Mouse (Mus musculus): Measurements from ENCODE around the gene Ccnd3. TPM values are rescaled to one million over a fixed set of nuclear protein-coding genes. Genes with fewer than 3 reads are reported as not detected.
A peak's percentile ranks its signal among the peaks of the same experiment; 100 is the strongest.

The Ccnd3 gene
- total and polyA plus RNA-seq, 3 experiments = 143 to 568 TPM; not detected in 1

GRCm38 (mm10) chr17:47472435-47473350 lies 32.2 kb upstream of the Ccnd3 start:
- H3K4me3 ChIP-seq (ENCODE audit: control insufficient read depth in 1 of 2, insufficient read depth in 1 of 2, low read depth in 2 of 2, low read length in 2 of 2) = no peak overlapping the region
- H3K79me2 ChIP-seq (ENCODE audit: control insufficient read depth, insufficient read depth, low read length, poor library complexity) = no peaks in the 10 kb centered on the region
- no peaks in the 10 kb centered on the region for H3K36me3 ChIP-seq (ENCODE audit: control insufficient read depth in 1 of 2, insufficient read depth in 2 of 2, low read length in 2 of 2)
- H3K4me1 ChIP-seq (ENCODE audit: control insufficient read depth in 1 of 2, insufficient read depth in 2 of 2, low read length in 2 of 2) = no peaks in the 10 kb centered on the region
- no peak overlapping the region for H3K27ac ChIP-seq (ENCODE audit: control insufficient read depth, low read depth, low read length)
- DNase-seq (ENCODE audit: low read depth, low spot score) = no peak
- peaks cover 0 to 2% of the 10 kb centered on the region in 2 experiments; a peak in 1 of 4 replicates for H3K27me3 ChIP-seq (ENCODE audit: control insufficient read depth in 1 of 2, insufficient read depth in 2 of 2, low read length in 2 of 2)
- no peaks in the 10 kb centered on the region for H3K9me3 ChIP-seq (replicated peaks; ENCODE audit: insufficient read depth, low read length)
- TF ChIP-seq CHD1 (IDR thresholded peaks at IDR 0.05; ENCODE audit: low read depth, low read length) (no peak), NELFE (IDR thresholded peaks at IDR 0.05; ENCODE audit: low read depth, low read length) (no peak), JUND (IDR thresholded peaks at IDR 0.05; ENCODE audit: low read depth, low read length) (no peak), MAFK (IDR thresholded peaks at IDR 0.05; ENCODE audit: borderline replicate concordance, low read depth, low read length) (no peak), CHD2 (IDR thresholded peaks at IDR 0.05; ENCODE audit: low read length) (no peak), SIN3A (IDR thresholded peaks at IDR 0.05; ENCODE audit: low read length) (no peak), ZC3H11A (IDR thresholded peaks at IDR 0.05; ENCODE audit: low read depth, low read length) (no peak), GATA1 (IDR thresholded peaks at IDR 0.05; ENCODE audit: low read depth, low read length) (no peak), UBTF (IDR thresholded peaks at IDR 0.05; ENCODE audit: borderline replicate concordance, insufficient read depth, low read depth, low read length) (no peak), TBP (IDR thresholded peaks at IDR 0.05; ENCODE audit: low read depth, low read length) (no peak), HCFC1 (IDR thresholded peaks at IDR 0.05; ENCODE audit: low read depth, low read length) (no peak)
- no peak overlapping the region for H3K9ac ChIP-seq (ENCODE audit: control insufficient read depth, low read depth, low read length, poor library complexity, severe bottlenecking)

- Histone ChIP-seq H3K27me3 (ENCODE audit: control insufficient read depth in 1 of 2, insufficient read depth in 2 of 2, low read length in 2 of 2) (peaks cover 0 to 2% of the 10 kb centered on the region in 2 experiments; a peak in 1 of 4 replicates), H3K4me3 (ENCODE audit: control insufficient read depth in 1 of 2, insufficient read depth in 1 of 2, low read depth in 2 of 2, low read length in 2 of 2) (no peak overlapping the region), H3K36me3 (ENCODE audit: control insufficient read depth in 1 of 2, insufficient read depth in 2 of 2, low read length in 2 of 2) (no peaks in the 10 kb centered on the region), H3K79me2 (ENCODE audit: control insufficient read depth, insufficient read depth, low read length, poor library complexity) (no peaks in the 10 kb centered on the region), H3K9ac (ENCODE audit: control insufficient read depth, low read depth, low read length, poor library complexity, severe bottlenecking) (no peak overlapping the region), H3K9me3 (replicated peaks; ENCODE audit: insufficient read depth, low read length) (no peaks in the 10 kb centered on the region), H3K4me1 (ENCODE audit: control insufficient read depth in 1 of 2, insufficient read depth in 2 of 2, low read length in 2 of 2) (no peaks in the 10 kb centered on the region), H3K27ac (ENCODE audit: control insufficient read depth, low read depth, low read length) (no peak overlapping the region)
- TF ChIP-seq TAL1 (IDR thresholded peaks at IDR 0.05; ENCODE audit: low read length) (no peak), USF2 (IDR thresholded peaks at IDR 0.05; ENCODE audit: borderline replicate concordance in 1 of 2, insufficient read depth in 1 of 2, low read depth in 1 of 2, low read length in 2 of 2) (no peak), RCOR1 (IDR thresholded peaks at IDR 0.05; ENCODE audit: low read depth, low read length) (peak; percentile 54; the same call in 1 of the 2 replicates), RAD21 (IDR thresholded peaks at IDR 0.05; ENCODE audit: low read depth, low read length) (peak; percentile 53), POLR2AphosphoS5 (IDR thresholded peaks at IDR 0.05; ENCODE audit: borderline replicate concordance, low read depth, low read length) (no peak), CHD1 (IDR thresholded peaks at IDR 0.05; ENCODE audit: low read depth, low read length) (no peak), SIN3A (IDR thresholded peaks at IDR 0.05; ENCODE audit: low read length) (no peak), MAZ (IDR thresholded peaks at IDR 0.05; ENCODE audit: low read depth, low read length) (0 out of 2 replicates have a peak, but pooled peaks have one; percentile 19), NRF1 (IDR thresholded peaks at IDR 0.05; ENCODE audit: insufficient read depth, low read depth, low read length, poor library complexity, severe bottlenecking) (no peak), ZMIZ1 (IDR thresholded peaks at IDR 0.05; ENCODE audit: low read depth, low read length) (no peak), ZC3H11A (IDR thresholded peaks at IDR 0.05; ENCODE audit: low read depth, low read length) (peak; percentile 35; the same call in 1 of the 2 replicates), CTCF (IDR thresholded peaks at IDR 0.05 in 2 of 3, conservative IDR thresholded peaks at IDR 0.05 in 1 of 3; ENCODE audit: control insufficient read depth in 1 of 3, insufficient read depth in 1 of 3, low read depth in 2 of 3, low read length in 3 of 3, poor library complexity in 1 of 3, severe bottlenecking in 1 of 3) (peak; percentile 90 to 97 (median 97)), GATA1 (IDR thresholded peaks at IDR 0.05; ENCODE audit: low read depth, low read length) (no peak), SMC3 (IDR thresholded peaks at IDR 0.05; ENCODE audit: low read depth, low read length) (peak; percentile 85), POLR2A (IDR thresholded peaks at IDR 0.05; ENCODE audit: control insufficient read depth in 1 of 2, insufficient read depth in 1 of 2, low read depth in 1 of 2, low read length in 2 of 2, poor library complexity in 1 of 2) (no peak), MYB (IDR thresholded peaks at IDR 0.05; ENCODE audit: low read depth, low read length) (no peak), E2F4 (IDR thresholded peaks at IDR 0.05; ENCODE audit: borderline replicate concordance, low read depth, low read length) (no peak), MAFK (IDR thresholded peaks at IDR 0.05; ENCODE audit: borderline replicate concordance, low read depth, low read length) (no peak)
- peak; percentile 69 for DNase-seq (ENCODE audit: low read depth, low spot score)
Observed at GRCm38 (mm10) chr17:47473434-47473974, 31.3 kb upstream of the Ccnd3 start.

Measured in MEL (cell line).